14 mouse cellular contexts compared by ENCODE assay signal in the genomic region with DNA sequence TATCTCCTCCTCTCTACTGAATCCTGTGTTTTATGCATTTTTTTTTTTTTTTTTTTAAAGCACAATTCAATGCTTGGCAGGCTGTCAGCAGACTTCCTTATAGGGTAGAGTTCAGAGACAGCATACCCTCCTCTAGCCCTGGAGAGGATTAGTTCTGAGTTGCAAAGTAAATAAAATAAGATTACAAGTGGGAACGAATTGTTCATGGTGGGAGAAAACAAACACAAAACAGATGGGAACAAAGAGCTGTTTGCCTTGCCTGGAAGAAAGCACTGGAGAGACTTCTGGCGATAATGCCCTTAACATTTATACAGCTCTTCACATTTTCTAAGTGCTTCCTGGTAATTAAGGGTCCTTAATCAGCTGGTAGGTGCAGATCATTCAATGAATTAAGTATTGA.
DNase-seq lines count a peak whose midpoint lies in the region; ATAC-seq and TF ChIP-seq lines count a peak whose summit lies in the region.
"Had no signal": no experiment of that assay in that cellular context is flagged by ENCODE, and none has a peak within 500 bp of the region (broad histone marks: within the 10 kb centered on the region; RNA-seq: fewer than 3 reads in every experiment).

No protein-coding gene starts in this region.

- no peak for DNase-seq in intestine, embryonic 14.5 days (ENCODE audit: low spot score)
- DNase-seq in urinary bladder, postnatal 14 days (ENCODE audit: low spot score), result peak; percentile 6
- DNase-seq in urinary bladder, adult 2 months (ENCODE audit: low spot score), result no peak
- peak; percentile 4 for DNase-seq in lung, postnatal 14 days
- DNase-seq in spleen, adult 18-20 months, result no peak
- no peak for DNase-seq in forebrain, embryonic 11.5 days (ENCODE audit: low spot score)
- DNase-seq: adrenal gland, adult 2 months; heart, adult 18-20 months; left cerebral cortex, postnatal 4 days; thymus, postnatal 14 days had no signal

- 19% methylated on average over 2 of the region's 2 CpGs for WGBS in intestine, embryonic 14.5 days
- WGBS in intestine, postnatal 0 days, result 7% methylated on average over 2 of the region's 2 CpGs
- WGBS in forebrain, embryonic 11.5 days, result 22% methylated on average over 2 of the region's 2 CpGs

- H3K9ac ChIP-seq in intestine, embryonic 14.5 days (ENCODE audit: low read length), result no peak overlapping the region
- no peak overlapping the region for H3K9ac ChIP-seq in intestine, postnatal 0 days (ENCODE audit: low read depth, low read length)
- H3K9ac ChIP-seq in forebrain, embryonic 11.5 days (ENCODE audit: low read length), result no peak overlapping the region

- H3K4me1 ChIP-seq in intestine, embryonic 14.5 days (replicated peaks; ENCODE audit: control insufficient read depth, insufficient read depth, low read length), result no peaks in the 10 kb centered on the region
- H3K4me1 ChIP-seq in intestine, postnatal 0 days (replicated peaks; ENCODE audit: control insufficient read depth, insufficient read depth, low read length), result no peaks in the 10 kb centered on the region
- no peaks in the 10 kb centered on the region for H3K4me1 ChIP-seq in forebrain, embryonic 11.5 days (replicated peaks; ENCODE audit: control insufficient read depth, insufficient read depth, low read length)

- no peak for ATAC-seq in intestine, embryonic 14.5 days (replicated peaks; ENCODE audit: low FRiP score, low TSS enrichment, low read depth)
- ATAC-seq in intestine, postnatal 0 days, result no peak
- ATAC-seq in forebrain, embryonic 11.5 days (replicated peaks; ENCODE audit: low FRiP score), result no peak
- ATAC-seq: hindbrain, embryonic 16.5 days; Patski had no signal

- H3K27me3 ChIP-seq in intestine, embryonic 14.5 days (replicated peaks; ENCODE audit: control insufficient read depth, insufficient read depth, low read length), result no peaks in the 10 kb centered on the region
- no peaks in the 10 kb centered on the region for H3K27me3 ChIP-seq in intestine, postnatal 0 days (replicated peaks; ENCODE audit: control insufficient read depth, insufficient read depth, low read length)
- no peaks in the 10 kb centered on the region for H3K27me3 ChIP-seq in forebrain, embryonic 11.5 days (ENCODE audit: control insufficient read depth, insufficient read depth, low read length)
- H3K27me3 ChIP-seq: Patski had no signal

- no peaks in the 10 kb centered on the region for H3K36me3 ChIP-seq in intestine, embryonic 14.5 days (ENCODE audit: control insufficient read depth, insufficient read depth, low read length)
- H3K36me3 ChIP-seq in intestine, postnatal 0 days (ENCODE audit: control insufficient read depth, insufficient read depth), result no peaks in the 10 kb centered on the region
- H3K36me3 ChIP-seq in forebrain, embryonic 11.5 days (ENCODE audit: control insufficient read depth, insufficient read depth, low read length), result no peaks in the 10 kb centered on the region

- no peak for TF ChIP-seq CTCF in intestine, postnatal 0 days (IDR thresholded peaks at IDR 0.05; ENCODE audit: low read depth)

- H3K27ac ChIP-seq in intestine, embryonic 14.5 days (ENCODE audit: low read depth), result 0 out of 2 replicates have a peak overlapping the region, but pooled peaks have one; percentile 16
- H3K27ac ChIP-seq in intestine, postnatal 0 days (ENCODE audit: low read depth, low read length), result no peak overlapping the region
- H3K27ac ChIP-seq in forebrain, embryonic 11.5 days (ENCODE audit: low read depth, low read length), result no peak overlapping the region
- H3K27ac ChIP-seq: macrophage had no signal

- H3K4me2 ChIP-seq in intestine, embryonic 14.5 days (ENCODE audit: low read length), result no peak overlapping the region
- H3K4me2 ChIP-seq in intestine, postnatal 0 days (replicated peaks; ENCODE audit: low read depth), result no peak overlapping the region
- H3K4me2 ChIP-seq in forebrain, embryonic 11.5 days (ENCODE audit: low read depth, low read length, severe bottlenecking), result no peak overlapping the region

- no peak overlapping the region for H3K4me3 ChIP-seq in intestine, embryonic 14.5 days (ENCODE audit: low read depth, low read length)
- H3K4me3 ChIP-seq in intestine, postnatal 0 days (ENCODE audit: low read depth, low read length), result no peak overlapping the region
- H3K4me3 ChIP-seq in forebrain, embryonic 11.5 days (ENCODE audit: low read depth, low read length), result no peak overlapping the region

- H3K9me3 ChIP-seq in intestine, embryonic 14.5 days (ENCODE audit: control insufficient read depth, low read length), result no peaks in the 10 kb centered on the region
- no peaks in the 10 kb centered on the region for H3K9me3 ChIP-seq in intestine, postnatal 0 days (ENCODE audit: control insufficient read depth)
- H3K9me3 ChIP-seq in forebrain, embryonic 11.5 days (ENCODE audit: control insufficient read depth, low read length), result no peaks in the 10 kb centered on the region

Comparison
In these comparisons a context has a peak if more than half of its experiments do, and no peak if none do; other contexts are left out.
1. DNase-seq: peak in urinary bladder, postnatal 14 days (single experiment) and lung, postnatal 14 days (single experiment); none in intestine, embryonic 14.5 days (single experiment), urinary bladder, adult 2 months (single experiment), spleen, adult 18-20 months (0 of 2) and forebrain, embryonic 11.5 days (single experiment).